Mouse (Mus musculus) olfactory bulb, adult 2 months (tissue): Measurements from ENCODE around the gene Ccnq. TPM values are rescaled to one million over a fixed set of nuclear protein-coding genes. Genes with fewer than 3 reads are reported as not detected.
A peak's percentile ranks its signal among the peaks of the same experiment; 100 is the strongest.
"Not testable (repeated sequence)": the region's sequence is repeated elsewhere in the genome, so short reads cannot be mapped to it uniquely, and the experiment has no call there.

ENCODE experiments used
- H3K27ac ChIP-seq: fragments of 200-500 bp; 2 replicates; pipeline ENCODE4 v1.5.1; 2012; ENCODE audit warnings: low read depth, low read length; ENCODE audit not compliant: insufficient read depth
- H3K4me1 ChIP-seq: fragments of 200-500 bp; 2 replicates; pipeline ENCODE4 v1.6.1; 2012; ENCODE audit warnings: low read length; ENCODE audit not compliant: control insufficient read depth, insufficient read depth
- H3K4me3 ChIP-seq: fragments of 200-500 bp; 2 replicates; pipeline ENCODE4 v1.5.1; 2012; ENCODE audit warnings: mild to moderate bottlenecking, low read depth, low read length, moderate library complexity; ENCODE audit not compliant: insufficient read depth
- CTCF ChIP-seq: fragments of 200-500 bp; IDR thresholded peaks from 2 replicates; pipeline ENCODE4 v1.5.1; 2012; ENCODE audit warnings: low read depth, mild to moderate bottlenecking, low read length, moderate library complexity; ENCODE audit not compliant: insufficient read depth
- POLR2A ChIP-seq: fragments of 200-500 bp; IDR thresholded peaks from 2 replicates; pipeline ENCODE4 v1.6.1; 2012; ENCODE audit warnings: mild to moderate bottlenecking, low read depth, low read length, moderate library complexity; ENCODE audit not compliant: insufficient read depth
- WGBS: fragments of 180-500 bp; shearing (Covaris S2); methylation state at CpG from one replicate; pipeline ENCODE4 v1.1.7; 2018; 5-methylcytosine and 5-hydroxymethylcytosine counted together
- polyA plus RNA-seq: library from polyadenylated mRNA; stranded (reverse); fragments of >200 nt; gene quantifications from 2 replicates; pipeline ENCODE4 v1.2.4, GENCODE M21; 2012; ENCODE audit warnings: low replicate concordance; ENCODE audit not compliant: missing spikeins, insufficient read depth, insufficient read length

The Ccnq gene
- polyA plus RNA-seq, 1 experiment = not detected

GRCm38 (mm10) chr11:78766069-78766830 lies 14.7 kb upstream of the Ccnq start:
- no peak for TF ChIP-seq POLR2A
- TF ChIP-seq CTCF = no peak
- Histone ChIP-seq H3K27ac (no peak overlapping the region), H3K4me1 (no peaks in the 10 kb centered on the region), H3K4me3 (no peak overlapping the region)
- WGBS = 94% methylated on average over 6 of the region's 6 CpGs

GRCm38 (mm10) chr11:78764820-78765219 lies 13.3 kb upstream of the Ccnq start:
- Histone ChIP-seq H3K4me3 (no peak overlapping the region), H3K4me1 (no peaks in the 10 kb centered on the region), H3K27ac (no peak overlapping the region)
- TF ChIP-seq CTCF = no peak
- TF ChIP-seq POLR2A = no peak
- WGBS = 63% methylated on average over 6 of the region's 6 CpGs

- TF ChIP-seq POLR2A (no peak), CTCF (no peak)
- WGBS = 92% methylated on average over 8 of the region's 8 CpGs
- Histone ChIP-seq H3K4me1 (no peaks in the 10 kb centered on the region), H3K27ac (no peak overlapping the region), H3K4me3 (no peak overlapping the region)
Observed at GRCm38 (mm10) chr11:78764304-78764703, 12.8 kb upstream of the Ccnq start.

- no peak overlapping the region for H3K4me3 ChIP-seq
- no peak overlapping the region for H3K27ac ChIP-seq
- 51% methylated on average over 5 of the region's 5 CpGs for WGBS
- H3K4me1 ChIP-seq = no peaks in the 10 kb centered on the region
- TF ChIP-seq POLR2A (no peak), CTCF (no peak)
Observed at GRCm38 (mm10) chr11:78762201-78762600, 10.7 kb upstream of the Ccnq start.

- H3K4me3 ChIP-seq = no peak overlapping the region
- no peaks in the 10 kb centered on the region for H3K4me1 ChIP-seq
- H3K27ac ChIP-seq = no peak overlapping the region
- 72% methylated on average over 9 of the region's 9 CpGs for WGBS
- TF ChIP-seq CTCF (no peak), POLR2A (no peak)
Observed at GRCm38 (mm10) chr11:78761086-78761485, 9.6 kb upstream of the Ccnq start.

GRCm38 (mm10) chr11:78755299-78755698 lies 3.8 kb upstream of the Ccnq start:
- Histone ChIP-seq H3K4me3 (no peak overlapping the region), H3K4me1 (peaks cover 10% of the 10 kb centered on the region), H3K27ac (no peak overlapping the region)
- no peak for TF ChIP-seq POLR2A
- no peak for TF ChIP-seq CTCF
- 84% methylated on average over 1 of the region's 1 CpGs for WGBS

GRCm38 (mm10) chr11:78754177-78754576 lies 2.6 kb upstream of the Ccnq start:
- H3K27ac ChIP-seq, H3K4me3 ChIP-seq: not testable (repeated sequence)
- peaks cover 12% of the 10 kb centered on the region for H3K4me1 ChIP-seq
- 100% methylated on average over 1 of the region's 1 CpGs for WGBS

GRCm38 (mm10) chr11:78753183-78753582 lies 1.7 kb upstream of the Ccnq start:
- Histone ChIP-seq H3K4me1 (peaks cover 12% of the 10 kb centered on the region), H3K4me3 (no peak overlapping the region), H3K27ac (no peak overlapping the region)
- TF ChIP-seq POLR2A = no peak
- no peak for TF ChIP-seq CTCF
- 50% methylated on average over 1 of the region's 1 CpGs for WGBS

GRCm38 (mm10) chr11:78751843-78752203 lies 294 bp upstream of the Ccnq start:
- peak overlapping the region; percentile 89 for H3K4me3 ChIP-seq
- H3K27ac ChIP-seq = no peak overlapping the region
- WGBS = 7% methylated on average over 2 of the region's 2 CpGs
- H3K4me1 ChIP-seq = peaks cover 12% of the 10 kb centered on the region
- TF ChIP-seq CTCF = no peak
- no peak for TF ChIP-seq POLR2A

GRCm38 (mm10) chr11:78746264-78746663 lies 5.3 kb downstream of the Ccnq start:
- Histone ChIP-seq H3K4me1 (peaks cover 18% of the 10 kb centered on the region), H3K4me3 (no peak overlapping the region), H3K27ac (no peak overlapping the region)
- TF ChIP-seq CTCF (no peak), POLR2A (no peak)
- 66% methylated on average over 7 of the region's 7 CpGs for WGBS

GRCm38 (mm10) chr11:78745475-78745874 lies 6.1 kb downstream of the Ccnq start:
- Histone ChIP-seq H3K4me3 (no peak overlapping the region), H3K27ac (no peak overlapping the region), H3K4me1 (peaks cover 10% of the 10 kb centered on the region)
- no peak for TF ChIP-seq CTCF
- no peak for TF ChIP-seq POLR2A
- WGBS = 38% methylated on average over 4 of the region's 4 CpGs
